Mouse (Mus musculus) adrenal gland, adult 8-10 months (tissue): Measurements from ENCODE around the gene Clec2g. TPM values are rescaled to one million over a fixed set of nuclear protein-coding genes. Genes with fewer than 3 reads are reported as not detected.

Experiments used
- DNase-seq: peaks from one replicate; pipeline ENCODE4 v3.0.0; 2022
- microRNA-seq, 2 experiments: library from miRNA; unstranded; fragments of <30 nt; microRNA quantifications; one replicate each; pipeline ENCODE4 v1.2.0; 2022
- total RNA-seq, 4 experiments: library from RNA; stranded (reverse); gene quantifications; 2 replicates each; pipeline ENCODE4 v1.2.4; 2022

Clec2g gene
- total RNA-seq, 4 experiments from 2014 or later: 2.6 to 3.5 (median 3.1) TPM

- DNase-seq: no peak
Observed at GRCm38 (mm10) chr6:129013762-129014276, 79.6 kb downstream of the Clec2g start.

GRCm38 (mm10) chr6:129014399-129014798 is 80.2 kb downstream of the Clec2g start:
- no peak for DNase-seq

- DNase-seq: no peak
Observed at GRCm38 (mm10) chr6:129027451-129028248, 93.5 kb downstream of the Clec2g start.

GRCm38 (mm10) chr6:129030175-129030824 is 96.1 kb downstream of the Clec2g start:
- no peak for DNase-seq

- DNase-seq: no peak
Observed at GRCm38 (mm10) chr6:129030964-129031363, 96.8 kb downstream of the Clec2g start.

- no peak for DNase-seq
Observed at GRCm38 (mm10) chr6:129033397-129033796, 99.2 kb downstream of the Clec2g start.

Small RNA genes within 50 kb of the gene (microRNA-seq; reads per million reads assigned to microRNA genes)
- gene Gm27336 (0 reads per million in 2 experiments), gene Mir7649 (0 reads per million in 2 experiments)

Other genes with a start within 250 kb of the Clec2g start
- not detected for gene Klrb1, start 211.3 kb upstream of the Clec2g start, total RNA-seq
- gene Klrb1c, start 145.2 kb upstream of the Clec2g start, total RNA-seq: 1 to 10 TPM in 1 of 4 experiments, under 1 TPM in 3; 0.22 to 1.0 (median 0.56) TPM
- under 1 TPM in 1 of 4 experiments, not detected in 3; 0.54 TPM for gene Gm44511, start 108.1 kb upstream of the Clec2g start, total RNA-seq
- gene Klrb1b, start 108.0 kb upstream of the Clec2g start, total RNA-seq: under 1 TPM in 2 of 4 experiments, not detected in 2; 0.17 to 0.31 TPM
- gene Clec2i, start 46.8 kb upstream of the Clec2g start, total RNA-seq: under 1 TPM in 3 of 4 experiments, not detected in 1; 0.10 to 0.65 (median 0.22) TPM
- 1 to 10 TPM in 1 of 4 experiments, under 1 TPM in 2, not detected in 1; 0.35 to 1.0 (median 0.59) TPM for gene BC035044, start 43.3 kb upstream of the Clec2g start, total RNA-seq
- under 1 TPM in 2 of 4 experiments, not detected in 2; 0.32 to 0.52 TPM for gene Klrb1f, start 111.5 kb downstream of the Clec2g start, total RNA-seq
- gene Clec2e, start 166.5 kb downstream of the Clec2g start, total RNA-seq: under 1 TPM in 1 of 4 experiments, not detected in 3; 0.19 TPM
- 10 to 100 TPM; 38.2 to 55.3 (median 41.8) TPM for gene Clec2d, start 246.2 kb downstream of the Clec2g start, total RNA-seq